Mouse (Mus musculus) c-Kit-negative CD71-positive TER-119-positive erythroid progenitor cells, embryonic 14.5 days (primary cell): ENCODE data around the gene Frmd7.

Experiments used
- DNase-seq: peaks from one replicate; pipeline ENCODE4 v3.0.0-alpha.2; 2013; ENCODE audit warnings: low read depth, low spot score

Frmd7 gene

DNA sequence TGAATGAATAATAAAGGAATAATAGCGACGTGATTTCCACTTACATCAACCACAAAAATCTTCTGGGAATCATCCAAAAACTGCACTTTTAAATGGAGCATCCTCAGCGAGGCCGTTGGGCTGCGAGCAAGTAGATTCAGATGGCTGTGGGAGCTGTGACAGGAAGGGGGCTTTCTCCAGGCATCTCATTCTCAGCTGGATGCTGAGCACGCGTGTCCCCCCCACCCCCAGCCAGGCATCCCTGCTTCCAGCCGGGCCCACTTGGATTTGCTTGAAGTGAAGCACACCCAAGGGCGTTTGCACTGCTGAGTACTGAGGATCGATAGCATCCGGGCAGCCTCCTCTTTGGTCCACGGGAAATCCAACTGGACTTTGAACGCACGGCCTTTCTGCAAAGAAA, at the start of gene Frmd7:
Gene Frmd7 (minus strand): TSS at position 101 of the 400 bp plus-strand sequence.
- no peak for DNase-seq

DNA sequence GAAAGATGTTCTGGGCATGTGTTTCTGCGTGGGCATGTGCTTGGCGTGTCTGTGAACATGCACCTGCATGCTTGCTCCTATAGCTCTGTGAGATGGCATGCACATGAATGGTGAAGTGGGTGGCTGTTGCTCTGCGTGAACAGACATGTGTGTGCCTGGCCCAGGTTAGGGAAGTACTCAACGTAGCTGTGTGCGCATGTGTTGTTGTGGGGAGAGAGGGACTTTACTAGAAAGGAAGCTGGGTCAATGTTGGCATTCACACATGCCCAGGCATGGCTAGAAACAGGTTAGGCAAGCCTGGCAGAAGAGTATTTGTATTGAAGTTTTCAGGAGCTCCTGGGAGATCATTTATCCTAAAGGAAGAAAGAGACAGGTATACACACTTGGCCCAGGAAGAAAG, 48.8 kb upstream of the Frmd7 start:
- DNase-seq = no peak

DNA sequence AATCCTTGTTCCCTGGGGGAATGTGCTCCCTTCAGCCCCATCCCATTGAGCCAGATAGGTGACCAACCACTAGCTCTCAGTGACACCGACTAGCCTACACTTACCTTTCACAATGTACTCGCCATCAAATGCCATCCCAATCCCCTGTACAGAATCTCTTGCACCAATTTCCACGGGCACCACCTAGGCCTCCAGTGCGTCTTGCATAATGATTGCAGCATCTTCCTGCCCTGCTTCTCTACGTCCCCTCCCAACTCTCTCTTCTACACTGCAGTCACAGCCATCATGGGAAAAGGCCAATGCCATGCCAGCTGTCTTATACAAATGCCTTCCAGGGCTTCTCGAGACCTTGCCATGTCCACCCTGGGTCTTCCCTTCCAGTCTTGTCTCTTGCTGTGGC, 47.4 kb upstream of the Frmd7 start:
- no peak for DNase-seq

DNA sequence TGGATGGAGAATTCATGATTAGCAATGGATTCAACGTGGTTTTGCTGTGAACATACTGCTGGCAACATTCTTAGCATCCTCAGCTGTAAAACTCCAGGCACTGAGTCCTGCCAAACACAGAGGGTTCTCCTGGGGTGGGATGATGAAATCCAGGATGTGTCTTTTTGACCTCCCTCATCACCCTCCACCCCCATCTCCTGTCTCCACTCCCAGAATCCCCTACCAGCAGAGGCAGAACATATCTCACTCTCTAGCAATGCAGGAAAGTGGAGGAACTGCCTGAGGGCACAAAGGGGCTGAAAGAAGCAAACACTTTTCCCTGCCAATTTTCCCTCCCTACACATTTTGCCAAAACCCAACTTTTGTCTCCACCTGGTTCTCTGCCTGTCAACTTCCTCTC, 46.1 kb upstream of the Frmd7 start:
- DNase-seq = no peak

DNA sequence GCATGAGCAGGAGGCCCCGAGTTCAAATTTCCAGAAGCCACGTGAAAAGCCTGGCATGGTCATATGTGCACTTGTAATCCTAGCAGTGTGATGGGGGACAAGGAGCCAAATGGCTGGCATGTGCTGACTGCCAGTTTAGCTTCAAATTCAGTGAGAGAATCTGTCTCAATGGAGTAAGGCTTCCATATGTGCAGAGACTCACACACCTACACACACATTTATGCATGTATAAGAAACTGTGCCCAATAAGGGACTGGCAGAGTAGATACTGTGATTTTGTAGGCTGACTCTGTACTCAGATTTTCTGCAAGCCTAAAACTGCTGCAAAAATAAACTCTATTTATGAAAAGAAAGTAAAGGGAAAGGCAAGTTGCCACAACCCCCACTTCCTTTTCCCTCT, 35.9 kb upstream of the Frmd7 start:
- DNase-seq = no peak

DNA sequence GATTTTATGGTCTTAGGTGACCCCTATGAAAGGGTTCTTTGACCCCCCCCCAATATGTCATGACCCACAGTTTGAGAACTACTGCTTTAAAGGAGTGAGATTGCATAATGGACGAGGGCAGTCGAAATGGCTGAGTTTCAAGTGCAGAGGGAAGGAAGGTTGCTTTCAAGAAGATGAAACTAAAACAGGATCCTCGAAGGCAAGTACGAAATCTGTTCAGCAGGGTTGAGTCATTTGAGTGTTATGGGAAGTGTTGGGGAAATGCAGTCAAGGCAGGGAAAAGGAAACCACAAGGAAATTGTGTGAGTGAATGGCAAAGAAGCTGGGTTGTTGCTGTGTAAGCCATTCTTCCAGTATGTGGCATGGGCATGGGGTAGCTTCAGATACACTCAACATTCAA, 29.6 kb upstream of the Frmd7 start:
- DNase-seq = no peak

DNA sequence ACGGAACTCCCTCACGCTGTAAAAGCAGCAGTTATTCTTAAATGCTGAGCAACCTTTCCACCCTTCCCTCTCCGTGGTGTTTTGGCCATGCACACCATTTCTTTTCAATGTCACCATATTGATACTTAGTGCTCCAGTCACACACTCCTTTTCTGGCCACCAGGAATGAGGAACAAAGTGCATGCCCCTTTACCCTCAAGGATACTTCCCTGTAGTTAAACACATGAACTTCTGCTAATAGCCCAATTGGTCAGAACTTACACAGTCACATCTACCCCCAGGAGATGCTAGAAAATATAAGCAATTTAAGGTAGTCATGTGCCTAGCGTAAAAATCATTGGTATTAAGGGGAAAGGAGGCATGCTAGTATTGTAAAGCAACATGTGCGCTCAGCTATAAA, 27.4 kb upstream of the Frmd7 start:
- no peak for DNase-seq

DNA sequence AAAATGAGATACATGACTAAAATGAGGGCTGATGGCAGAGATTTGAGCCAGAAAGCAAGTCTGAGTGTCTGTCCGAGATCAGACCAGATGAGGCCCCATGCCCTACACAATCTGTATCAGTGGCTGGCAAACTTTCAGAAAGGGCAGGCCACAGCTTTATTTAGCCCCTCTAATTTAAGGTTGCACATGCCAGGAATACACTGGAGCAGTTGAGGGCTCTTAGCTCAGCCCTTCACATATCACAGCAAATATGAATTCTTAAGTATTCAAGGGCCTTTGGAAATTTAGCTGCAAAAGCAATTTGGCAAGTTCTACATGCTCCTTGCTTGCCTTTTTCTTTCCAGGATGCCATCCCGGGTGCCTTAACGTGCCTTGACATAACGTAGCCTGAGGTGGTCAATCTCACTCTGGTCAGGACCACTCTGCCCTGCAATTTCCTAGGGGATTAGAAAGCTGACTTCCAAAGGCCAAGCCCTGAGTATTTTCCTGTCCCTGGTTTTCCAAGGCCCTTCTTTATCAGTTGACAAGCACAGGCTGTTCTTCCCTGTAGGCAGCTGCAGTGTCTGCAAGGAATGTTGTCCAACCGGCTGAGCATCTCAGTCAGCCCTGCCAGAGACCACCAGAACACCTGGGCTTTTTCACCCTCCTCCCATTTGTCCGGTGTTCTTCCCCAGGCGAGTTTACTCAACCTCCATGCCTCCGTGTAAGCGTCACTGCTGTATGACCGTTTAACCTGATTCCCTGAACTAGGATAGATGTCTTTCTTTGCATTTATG, 25.8 kb upstream of the Frmd7 start:
- no peak for DNase-seq

DNA sequence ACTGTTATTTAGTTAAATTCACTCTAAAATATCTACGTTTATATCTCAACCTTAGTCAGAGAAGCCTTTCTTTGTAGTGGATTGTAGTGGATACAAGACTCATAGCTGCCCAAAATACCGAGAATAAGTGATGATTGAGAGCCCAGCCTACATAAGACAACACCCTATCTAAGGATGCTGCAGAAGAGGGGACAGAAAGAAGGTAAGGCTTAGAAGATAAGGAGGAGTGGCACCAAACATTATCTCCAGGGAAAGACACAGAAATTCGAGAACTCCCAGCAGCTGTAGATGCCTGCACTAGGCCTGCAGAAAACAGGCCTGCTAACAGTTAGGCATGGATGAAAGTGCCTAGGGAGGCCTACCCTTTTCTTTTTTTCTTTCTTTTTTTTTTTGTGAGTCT, 22.6 kb upstream of the Frmd7 start:
- DNase-seq = no peak

DNA sequence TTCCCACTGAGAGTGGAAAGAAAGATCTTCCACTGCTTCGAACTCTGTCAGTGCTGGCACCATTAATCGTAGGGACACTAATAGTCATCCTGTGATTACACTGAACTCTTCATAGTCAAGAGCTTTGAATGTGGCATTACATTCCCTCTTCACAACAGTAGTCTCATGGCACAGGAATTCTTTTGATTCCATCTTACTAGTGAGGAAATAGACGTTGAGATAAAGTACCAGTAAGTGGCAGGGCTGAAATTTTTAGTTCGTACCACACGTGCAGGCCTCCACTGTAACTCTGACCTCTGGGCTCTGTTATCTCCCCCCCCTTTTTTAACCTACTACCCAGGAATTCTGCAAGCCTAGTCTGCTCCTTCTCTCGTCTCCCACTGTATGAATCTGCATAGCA, 20.4 kb upstream of the Frmd7 start:
- DNase-seq = no peak

DNA sequence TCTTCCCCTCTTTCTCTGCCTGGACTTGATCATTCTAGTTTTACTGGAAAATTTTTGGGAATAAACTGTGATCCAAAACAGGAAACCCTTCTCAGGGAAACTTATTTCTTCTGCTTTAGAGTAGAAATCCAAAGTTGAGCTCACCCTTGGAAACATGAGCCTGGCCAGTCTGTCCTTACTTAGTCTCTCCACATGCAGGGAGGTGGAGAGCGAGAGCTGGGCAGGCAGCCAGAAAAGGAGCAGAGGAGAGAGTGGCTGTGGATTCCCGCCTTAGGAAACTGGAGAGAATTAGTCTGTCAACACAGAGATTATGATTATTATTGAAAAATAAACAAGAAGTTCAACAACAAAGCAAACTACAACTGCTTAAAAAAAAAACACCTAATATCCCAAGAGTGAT, 6.1 kb upstream of the Frmd7 start:
- no peak for DNase-seq

DNA sequence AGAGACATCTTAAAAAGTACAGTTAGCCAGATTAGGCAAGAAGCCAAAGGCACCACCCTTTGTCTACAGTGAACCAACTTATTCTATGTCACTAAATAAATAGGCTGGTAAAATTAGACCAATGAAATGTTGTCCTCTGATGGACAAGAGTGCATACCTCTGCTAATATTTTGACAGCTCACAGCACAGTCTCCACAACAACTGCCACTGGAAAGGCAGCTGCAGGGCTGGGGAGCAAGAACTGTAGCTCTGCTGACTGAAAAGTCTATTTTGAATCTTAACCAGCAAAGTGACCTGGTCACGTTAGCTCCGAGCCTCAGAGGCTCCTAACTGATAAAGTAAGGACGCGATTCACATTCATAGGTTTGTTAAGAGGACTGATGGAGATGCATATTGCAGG, 5.6 kb upstream of the Frmd7 start:
- no peak for DNase-seq

DNA sequence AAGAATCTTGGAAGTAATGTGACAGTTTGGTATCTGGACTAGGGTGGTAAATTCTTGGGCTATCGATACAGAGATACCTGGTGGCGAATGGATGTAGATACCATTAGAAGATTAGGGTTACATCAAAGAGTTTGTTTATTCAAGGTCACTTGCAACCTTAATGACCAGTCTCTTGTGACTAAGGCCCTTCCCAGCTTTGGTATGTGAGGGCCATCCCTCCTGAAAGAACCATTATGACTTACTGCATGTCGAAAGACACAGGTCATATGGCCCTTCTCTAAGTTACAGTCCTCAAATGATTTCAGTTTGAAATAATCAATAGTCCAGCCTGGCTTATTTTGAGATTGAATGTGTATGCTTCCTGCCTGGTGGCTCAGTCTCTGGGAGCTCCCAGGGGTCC, 5.4 kb downstream of the Frmd7 start:
- no peak for DNase-seq

DNA sequence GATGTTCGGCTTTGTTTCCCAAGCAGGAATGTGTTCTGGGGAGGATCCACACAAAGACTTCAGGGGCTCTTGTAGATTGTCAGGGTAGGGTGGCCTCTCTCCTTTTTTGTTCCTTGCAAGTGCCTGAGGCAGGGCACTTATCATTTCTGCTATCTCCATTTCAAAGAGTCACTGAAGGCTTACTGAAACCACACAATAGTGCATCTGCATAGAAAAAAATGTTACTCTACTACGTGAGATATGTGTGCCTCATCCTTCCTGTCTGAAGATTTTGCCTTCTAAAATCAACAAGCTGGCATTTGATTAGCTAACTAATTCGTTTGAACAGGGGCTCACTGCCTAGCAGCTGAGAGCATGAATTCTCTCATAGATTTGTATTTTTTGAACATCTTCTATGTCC, 12.2 kb downstream of the Frmd7 start:
- no peak for DNase-seq

DNA sequence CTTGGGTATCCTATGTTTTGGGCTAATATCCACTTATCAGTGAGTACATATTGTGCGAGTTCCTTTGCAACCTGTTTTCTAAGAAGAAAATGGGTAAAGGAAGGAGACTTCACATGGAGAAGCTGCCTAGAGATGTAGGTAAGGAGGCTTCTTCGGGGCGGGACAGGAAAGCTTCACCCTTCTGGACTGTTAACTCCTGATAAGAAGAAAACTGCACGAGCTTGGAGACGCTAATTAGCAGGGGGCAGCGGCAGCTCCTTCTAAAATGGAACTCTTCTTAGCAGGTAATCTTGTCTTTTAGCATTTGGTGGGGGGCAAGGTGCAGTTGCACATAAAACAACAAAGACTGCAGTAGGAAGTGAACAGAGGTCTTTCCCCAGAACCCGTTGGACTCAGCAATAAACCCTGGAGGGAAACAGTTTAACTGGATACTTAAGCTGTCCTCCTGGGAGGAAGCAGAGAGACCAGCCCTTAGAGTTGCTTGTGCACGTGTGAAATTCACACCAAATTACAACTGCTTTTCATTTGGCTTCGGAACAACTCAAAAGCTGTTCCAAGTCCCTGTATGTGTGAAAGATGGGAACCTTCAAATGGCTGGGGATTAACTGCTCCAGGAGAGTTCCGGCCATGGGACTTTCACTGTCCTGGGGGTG, 15.5 kb downstream of the Frmd7 start:
- no peak for DNase-seq

DNA sequence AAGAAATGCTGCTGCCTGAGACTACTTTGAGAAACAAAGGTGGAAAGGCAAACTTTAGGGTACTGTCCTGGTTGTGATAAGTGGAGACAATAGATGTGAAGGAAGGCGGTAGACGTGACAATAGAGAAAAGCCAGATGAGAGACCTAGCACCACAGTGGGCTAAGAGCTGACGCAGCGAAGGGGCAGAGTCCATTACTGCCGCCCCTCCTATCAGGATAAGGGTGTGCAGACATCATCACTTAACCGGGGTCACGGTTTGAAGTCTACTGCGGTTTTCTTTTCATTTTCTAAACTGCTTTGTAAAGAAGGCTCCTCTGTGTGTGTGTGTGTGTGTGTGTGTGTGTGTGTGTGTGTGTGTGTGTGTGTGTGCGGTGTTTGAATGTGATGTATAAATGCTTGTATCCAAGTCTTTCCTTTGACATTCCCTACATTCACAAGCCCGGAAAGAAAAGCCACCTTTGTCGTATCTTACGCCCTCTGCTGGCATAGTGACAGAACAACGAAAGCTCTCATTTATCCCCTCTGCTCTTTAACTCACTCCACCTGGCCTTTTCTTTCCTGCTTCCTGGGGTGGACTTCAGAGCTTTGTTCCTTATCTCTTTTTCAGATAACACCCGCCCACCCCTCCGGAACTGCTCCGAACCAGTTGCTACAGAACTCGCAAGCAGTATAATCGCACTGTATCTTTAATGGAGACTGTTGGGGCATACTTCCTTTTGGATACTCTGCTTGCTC, 17.7 kb downstream of the Frmd7 start:
- DNase-seq = no peak

DNA sequence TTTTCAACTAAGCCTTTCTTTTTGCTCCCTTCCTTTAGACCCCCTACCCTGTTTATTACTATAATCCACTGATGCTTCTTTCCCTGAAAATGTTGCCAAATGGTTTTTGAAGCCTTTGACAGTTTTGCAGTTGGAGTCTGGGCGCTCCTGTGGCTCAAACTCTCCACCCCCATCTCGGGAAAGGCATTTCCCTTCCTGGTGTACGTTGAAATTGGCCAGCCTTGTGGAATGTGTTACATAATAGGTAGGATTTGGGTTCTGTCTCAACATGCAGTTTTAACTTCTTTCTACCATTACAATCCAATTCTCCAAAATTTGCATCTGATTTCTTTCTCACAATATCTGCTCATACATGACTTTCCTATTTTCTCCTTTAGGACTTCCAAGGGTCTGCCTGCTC, 23.8 kb downstream of the Frmd7 start:
- DNase-seq = no peak

DNA sequence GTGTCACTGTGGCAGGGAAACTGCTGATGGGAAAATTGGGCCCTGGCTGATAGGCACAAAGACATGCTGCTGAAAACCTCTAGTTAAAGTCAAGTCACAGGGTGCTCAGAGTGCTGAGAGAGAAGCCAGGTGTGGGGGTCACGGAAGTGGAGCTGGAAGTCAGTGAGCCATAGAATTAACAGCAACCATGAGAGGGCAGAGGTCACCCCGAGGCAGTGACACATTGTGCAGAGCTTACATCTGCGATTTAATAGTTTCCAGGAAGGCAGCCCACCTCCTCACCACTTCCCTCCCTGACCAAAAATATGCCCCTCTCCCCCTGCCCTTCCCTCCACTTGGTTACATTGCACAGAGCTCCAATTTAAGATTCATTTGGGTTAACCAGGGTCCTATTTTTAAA, 25.1 kb downstream of the Frmd7 start:
- DNase-seq = no peak

DNA sequence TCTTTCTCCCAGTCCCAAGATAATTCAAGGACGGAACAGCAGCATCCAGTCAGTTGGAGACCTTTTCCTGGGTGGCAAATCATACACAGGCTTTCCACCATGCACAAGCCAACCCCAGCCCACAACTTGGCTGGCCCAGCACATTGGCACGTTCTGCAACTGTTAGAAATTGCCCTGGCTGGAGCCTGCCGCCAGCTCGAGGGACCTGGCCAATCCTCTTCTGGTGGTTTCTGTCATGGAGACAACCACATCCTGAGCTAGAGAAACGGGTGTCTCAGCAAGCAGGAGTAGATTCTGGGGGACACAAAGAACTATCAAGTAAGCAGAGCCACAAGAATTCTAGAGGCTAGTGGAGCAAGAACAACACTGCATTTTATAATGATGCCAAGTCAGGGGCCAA, 32.6 kb downstream of the Frmd7 start:
- no peak for DNase-seq

DNA sequence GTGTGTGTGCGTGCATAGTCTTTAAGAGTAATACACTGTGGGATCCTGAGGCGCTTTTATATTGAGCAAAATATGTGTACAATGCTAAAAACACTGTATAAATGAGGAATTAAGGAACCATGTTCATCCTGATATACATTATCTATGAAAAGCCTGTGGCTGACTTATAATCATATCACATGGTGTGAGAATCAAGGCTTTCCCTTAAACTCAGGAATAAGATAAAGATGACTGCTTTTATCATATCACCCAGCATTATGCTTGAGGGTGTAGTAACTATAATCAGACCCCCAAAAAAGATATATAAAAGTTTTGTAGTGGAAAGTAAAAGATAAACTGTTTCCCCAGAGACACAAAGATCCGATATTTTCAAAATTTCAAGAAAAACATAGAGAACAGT, 39.0 kb downstream of the Frmd7 start:
- DNase-seq = no peak

DNA sequence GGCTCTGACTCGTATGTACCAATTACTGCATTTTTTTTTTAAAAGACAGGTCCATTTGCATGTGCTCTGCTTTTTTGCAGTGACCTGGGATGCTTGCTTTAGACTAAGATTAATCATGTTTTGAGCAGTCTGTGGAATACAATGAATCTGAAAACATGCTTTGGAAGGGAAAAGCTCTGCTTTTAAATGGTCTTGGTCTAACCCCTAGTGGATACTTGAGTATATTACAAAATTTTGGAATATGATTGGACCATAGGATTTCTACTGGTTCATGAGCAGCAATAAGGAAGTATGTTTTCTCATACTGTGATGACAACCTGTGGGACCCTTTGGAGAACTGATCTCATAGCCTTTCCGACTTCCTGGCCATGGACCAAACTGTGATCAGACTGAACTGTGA, 54.5 kb downstream of the Frmd7 start:
- no peak for DNase-seq

DNA sequence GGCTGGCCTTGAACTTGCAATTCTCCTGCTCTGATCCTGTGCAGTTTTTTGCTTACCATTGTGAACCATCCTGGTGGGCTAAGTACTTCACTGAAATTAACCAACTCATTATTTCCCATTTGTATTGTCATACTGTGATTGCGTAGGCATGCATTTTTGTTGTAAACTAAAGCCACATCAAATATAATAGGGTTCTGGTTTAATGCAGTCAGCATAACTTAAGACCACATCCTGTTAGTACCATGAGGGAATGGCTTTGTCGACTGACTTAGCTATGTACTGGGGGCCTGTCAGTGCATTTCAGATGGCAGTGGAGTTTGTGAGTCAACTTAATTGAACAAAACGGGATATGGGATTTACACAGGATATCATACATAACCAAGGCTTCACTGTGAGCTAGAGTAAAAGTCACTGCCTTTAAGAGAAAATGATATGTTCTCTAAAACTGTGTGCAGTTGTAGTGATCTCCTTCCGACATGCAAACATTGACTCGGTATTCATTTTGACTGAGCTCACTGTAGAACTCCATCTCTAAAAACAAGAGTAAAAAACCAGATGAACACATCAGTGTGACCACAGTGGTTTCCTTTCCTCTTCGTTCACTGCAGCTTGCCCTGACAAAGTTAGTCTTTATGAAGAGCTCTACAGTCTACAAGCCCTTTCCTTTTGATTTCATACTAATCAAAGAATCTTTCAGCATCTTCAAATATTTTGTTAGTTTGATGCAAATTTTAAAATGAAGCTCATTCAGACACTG, 68.1 kb downstream of the Frmd7 start:
- no peak for DNase-seq
